Mouse (Mus musculus): ENCODE measurements around the gene Rad51b. TPM values are rescaled to one million over a fixed set of nuclear protein-coding genes. Genes with fewer than 3 reads are reported as not detected.
A peak's percentile ranks its signal among the peaks of the same experiment; 100 is the strongest.

The Rad51b gene
- total RNA-seq, 2 experiments from 2014 or later, result 0.17 TPM; not detected in 1

- intact Hi-C loops (cut with DNase I), result no loop called here
Measured at GRCm38 (mm10) chr12:79455848-79456164, 158.7 kb downstream of the Rad51b start.

GRCm38 (mm10) chr12:79456251-79456650 is 159.2 kb downstream of the Rad51b start:
- DNase-seq (ENCODE audit: low spot score in 2 of 2), result no peak
- intact Hi-C loops (cut with DNase I), result no loop called here

More at GRCm38 (mm10) chr12:79455848-79456164, 158.7 kb downstream of the Rad51b start:
- DNase-seq (ENCODE audit: low spot score in 2 of 2), result no peak

GRCm38 (mm10) chr12:79463371-79463770 is 166.3 kb downstream of the Rad51b start:
- no peak for DNase-seq (ENCODE audit: low spot score in 2 of 2)
- intact Hi-C loops (cut with DNase I), result no loop called here

- intact Hi-C loops (cut with DNase I), result no loop called here
Measured at GRCm38 (mm10) chr12:79470113-79470512, 173.0 kb downstream of the Rad51b start.

GRCm38 (mm10) chr12:79471868-79472267 is 174.8 kb downstream of the Rad51b start:
- intact Hi-C loops (cut with DNase I), result no loop called here
- DNase-seq (ENCODE audit: low spot score in 2 of 2), result no peak

More at GRCm38 (mm10) chr12:79470113-79470512, 173.0 kb downstream of the Rad51b start:
- DNase-seq (ENCODE audit: low spot score in 2 of 2), result no peak

GRCm38 (mm10) chr12:79476413-79477046 is 179.4 kb downstream of the Rad51b start:
- intact Hi-C loops (cut with DNase I), result no loop called here
- no peak for DNase-seq (ENCODE audit: low spot score in 2 of 2)

GRCm38 (mm10) chr12:79478816-79479215 is 181.7 kb downstream of the Rad51b start:
- DNase-seq (ENCODE audit: low spot score in 2 of 2), result no peak
- intact Hi-C loops (cut with DNase I), result no loop called here

- no peak for DNase-seq (ENCODE audit: low spot score in 2 of 2)
- intact Hi-C loops (cut with DNase I), result no loop called here
Measured at GRCm38 (mm10) chr12:79485501-79485900, 188.4 kb downstream of the Rad51b start.

GRCm38 (mm10) chr12:79488590-79489242 is 191.6 kb downstream of the Rad51b start:
- DNase-seq (ENCODE audit: low spot score in 2 of 2), result peak; percentile 28 to 63
- intact Hi-C loops (cut with DNase I), result no loop called here

- intact Hi-C loops (cut with DNase I), result no loop called here
- DNase-seq (ENCODE audit: low spot score in 2 of 2), result no peak
Measured at GRCm38 (mm10) chr12:79490626-79491025, 193.5 kb downstream of the Rad51b start.

GRCm38 (mm10) chr12:79492175-79492574 is 195.1 kb downstream of the Rad51b start:
- intact Hi-C loops (cut with DNase I), result no loop called here
- DNase-seq (ENCODE audit: low spot score in 2 of 2), result no peak

- intact Hi-C loops (cut with DNase I), result no loop called here
Measured at GRCm38 (mm10) chr12:79492613-79493012, 195.5 kb downstream of the Rad51b start.

GRCm38 (mm10) chr12:79493481-79493880 is 196.4 kb downstream of the Rad51b start:
- no peak for DNase-seq (ENCODE audit: low spot score in 2 of 2)
- intact Hi-C loops (cut with DNase I), result no loop called here

More at GRCm38 (mm10) chr12:79492613-79493012, 195.5 kb downstream of the Rad51b start:
- DNase-seq (ENCODE audit: low spot score in 2 of 2), result no peak

GRCm38 (mm10) chr12:79498326-79498725 is 201.2 kb downstream of the Rad51b start:
- DNase-seq (ENCODE audit: low spot score in 2 of 2), result peak in 1 of 2 experiments; percentile 26
- intact Hi-C loops (cut with DNase I), result no loop called here

GRCm38 (mm10) chr12:79499809-79500208 is 202.7 kb downstream of the Rad51b start:
- no peak for DNase-seq (ENCODE audit: low spot score in 2 of 2)
- intact Hi-C loops (cut with DNase I), result no loop called here

- intact Hi-C loops (cut with DNase I), result no loop called here
- no peak for DNase-seq (ENCODE audit: low spot score in 2 of 2)
Measured at GRCm38 (mm10) chr12:79501877-79502276, 204.8 kb downstream of the Rad51b start.

- peak; percentile 29 to 53 for DNase-seq (ENCODE audit: low spot score in 2 of 2)
- intact Hi-C loops (cut with DNase I), result no loop called here
Measured at GRCm38 (mm10) chr12:79502862-79503581, 205.9 kb downstream of the Rad51b start.

GRCm38 (mm10) chr12:79503582-79504515 is 206.8 kb downstream of the Rad51b start:
- peak in 1 of 2 experiments; percentile 38 for DNase-seq (ENCODE audit: low spot score in 2 of 2)
- intact Hi-C loops (cut with DNase I), result no loop called here

- DNase-seq (ENCODE audit: low spot score in 2 of 2), result no peak
- intact Hi-C loops (cut with DNase I), result no loop called here
Measured at GRCm38 (mm10) chr12:79504641-79505040, 207.6 kb downstream of the Rad51b start.
